Mouse (Mus musculus): ENCODE data around the gene Xrcc6. TPM values are rescaled to one million over a fixed set of nuclear protein-coding genes. Genes with fewer than 3 reads are reported as not detected.

The Xrcc6 gene
- polyA plus RNA-seq (2017; shearing (Covaris generic)): 73.3 TPM

DNA sequence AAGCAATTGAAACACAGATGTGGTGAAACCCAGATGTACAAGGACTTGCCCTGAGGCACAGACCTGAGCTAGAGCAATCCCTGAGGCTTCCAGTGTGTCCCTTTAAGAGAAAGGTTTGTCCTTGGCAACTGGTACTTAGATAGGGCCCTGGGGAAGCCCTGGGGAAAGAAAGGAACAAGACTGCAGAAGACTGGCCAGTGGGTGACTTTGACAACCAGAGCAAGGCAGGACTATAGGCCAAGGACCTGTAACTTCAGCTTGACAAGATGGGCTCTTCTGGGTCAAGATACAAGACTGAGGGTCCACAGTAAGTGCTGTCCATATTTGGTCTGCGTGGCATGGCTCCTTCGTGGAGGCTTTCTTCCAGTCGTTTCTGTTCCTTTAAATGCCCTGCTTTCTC, at the start of gene Xrcc6:
Xrcc6 (plus strand) TSS at position 190 of the 400 bp plus-strand sequence.

DNA sequence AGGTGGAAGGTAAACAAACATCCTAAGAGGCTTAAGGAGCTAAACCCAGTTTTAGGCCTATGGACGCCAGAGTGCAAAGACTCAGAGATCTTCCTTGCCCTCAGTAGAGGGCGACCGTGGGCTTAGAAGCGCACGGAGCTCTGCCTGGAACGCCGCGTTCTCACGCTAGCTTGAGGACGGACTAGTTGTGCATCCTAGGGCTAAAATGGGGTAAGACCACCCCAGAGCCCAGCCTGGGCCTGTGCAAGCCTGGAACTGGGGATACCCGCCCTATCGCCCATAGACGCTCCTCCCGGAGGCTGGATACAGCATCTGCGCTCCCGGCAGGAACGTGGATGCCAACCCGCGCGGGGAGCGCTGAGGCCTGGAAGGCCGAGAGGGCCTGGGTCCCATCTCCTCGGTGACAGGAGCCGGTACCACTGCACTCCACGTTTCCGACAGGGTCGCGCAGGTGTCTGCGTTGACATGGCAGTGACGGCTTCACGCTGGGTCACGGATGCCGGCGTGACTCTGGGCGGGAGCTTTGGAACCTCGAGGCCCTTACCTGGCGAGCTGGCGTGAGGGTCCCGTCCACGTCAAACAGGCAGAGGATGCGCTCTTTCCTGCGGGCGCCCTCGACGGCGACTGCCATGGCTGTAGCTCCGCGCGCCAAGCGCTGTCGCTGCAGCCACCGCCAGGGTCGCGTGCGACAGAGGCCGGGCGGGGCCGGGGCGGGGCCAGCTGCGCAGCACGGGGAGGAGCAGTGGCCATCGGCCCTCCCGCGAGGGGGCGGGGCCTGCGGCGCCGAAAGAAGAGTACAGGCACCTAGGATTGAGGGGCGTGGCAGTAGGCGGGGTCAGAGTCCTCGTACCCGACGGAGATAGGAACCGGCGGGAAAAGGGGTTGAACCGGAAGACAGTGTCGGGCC, 27.2 kb upstream of the Xrcc6 start, which contains the start of gene Pmm1:
Pmm1 (minus strand) TSS at position 760 of the 907 bp plus-strand sequence.

DNA sequence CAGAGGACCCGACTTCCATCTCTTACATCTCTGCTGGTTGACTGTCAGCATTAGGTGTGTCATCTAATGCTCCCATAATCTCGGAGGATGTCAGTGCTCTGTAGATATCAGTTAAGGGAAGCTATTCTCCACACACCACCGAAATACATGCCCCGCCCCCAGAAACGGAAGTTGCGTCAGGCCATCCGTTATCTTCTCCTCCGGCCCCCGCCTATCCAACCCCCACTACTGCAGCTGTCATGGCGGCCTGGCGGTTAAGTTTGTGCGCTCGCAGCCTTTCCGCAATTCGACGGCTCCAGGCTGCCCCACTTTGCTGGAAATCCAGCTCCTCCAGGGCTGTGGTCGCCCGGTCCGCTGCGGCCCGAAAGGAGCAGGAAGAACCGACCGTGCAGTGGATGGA, 7.3 kb upstream of the Xrcc6 start, which contains the start of gene 1700029P11Rik:
1700029P11Rik (plus strand) TSS at position 220 of the 400 bp plus-strand sequence.

DNA sequence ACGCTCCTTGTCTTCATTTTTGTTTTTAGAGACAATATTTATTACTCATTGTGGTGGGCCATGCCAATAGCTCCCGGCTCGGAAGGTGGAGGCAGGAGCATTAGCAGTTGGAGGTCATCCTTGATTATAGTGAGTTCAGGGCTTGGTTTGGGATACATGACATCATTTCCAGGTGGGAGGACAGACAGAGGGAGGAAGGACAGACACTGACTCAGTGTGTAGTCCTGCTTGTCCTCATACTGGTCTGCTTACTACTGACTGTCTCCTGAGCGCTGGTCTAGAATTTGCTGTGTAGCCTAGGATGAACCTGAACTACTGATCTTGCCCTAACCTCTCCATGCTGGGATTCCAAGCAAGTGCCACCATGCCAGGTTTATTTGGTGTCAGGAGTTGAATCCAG, 46.1 kb downstream of the Xrcc6 start, which contains the start of gene Desi1:
Desi1 (minus strand) TSS at position 101 of the 400 bp plus-strand sequence.

DNA sequence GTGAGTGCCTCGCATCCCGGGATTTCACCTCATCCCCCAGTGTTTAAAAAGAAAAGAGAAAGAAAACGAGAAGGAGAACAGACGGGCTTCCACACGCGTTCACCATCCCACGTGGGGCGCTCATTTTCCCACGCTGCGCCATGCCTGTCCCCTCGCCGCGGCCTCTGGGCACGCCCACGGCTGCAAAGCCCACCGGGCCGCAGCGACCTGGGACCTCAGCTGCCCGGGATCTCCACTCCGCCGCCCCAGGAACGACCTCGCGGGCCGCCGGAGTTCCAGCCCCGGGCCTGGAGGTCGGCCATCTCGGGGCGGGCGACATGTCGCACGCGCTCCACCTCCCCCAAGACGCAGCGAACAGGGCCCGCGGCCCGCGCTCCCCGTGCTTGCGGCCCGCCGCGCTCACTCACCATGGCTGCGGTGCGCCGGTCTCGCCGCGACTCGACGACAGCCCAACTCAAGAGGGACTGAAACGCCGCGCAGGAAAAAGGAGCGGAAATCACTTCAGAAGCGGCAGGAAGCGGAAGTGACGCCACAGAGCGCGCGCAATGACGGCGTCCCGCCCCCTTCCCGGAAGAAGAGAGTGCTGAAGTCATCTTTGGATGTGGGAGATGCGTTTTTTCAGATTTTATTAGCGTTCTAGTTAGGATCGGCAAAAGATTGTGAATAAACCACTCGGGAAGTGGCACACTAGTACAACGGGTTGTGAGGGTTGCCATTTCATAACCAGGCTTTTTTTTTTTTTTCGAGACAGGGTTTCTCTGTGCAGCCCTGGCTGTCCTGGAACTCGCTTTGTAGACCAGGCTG, 59.6 kb downstream of the Xrcc6 start, which contains the start of gene Snu13:
Snu13 (minus strand) TSS at position 519 of the 804 bp plus-strand sequence.

DNA sequence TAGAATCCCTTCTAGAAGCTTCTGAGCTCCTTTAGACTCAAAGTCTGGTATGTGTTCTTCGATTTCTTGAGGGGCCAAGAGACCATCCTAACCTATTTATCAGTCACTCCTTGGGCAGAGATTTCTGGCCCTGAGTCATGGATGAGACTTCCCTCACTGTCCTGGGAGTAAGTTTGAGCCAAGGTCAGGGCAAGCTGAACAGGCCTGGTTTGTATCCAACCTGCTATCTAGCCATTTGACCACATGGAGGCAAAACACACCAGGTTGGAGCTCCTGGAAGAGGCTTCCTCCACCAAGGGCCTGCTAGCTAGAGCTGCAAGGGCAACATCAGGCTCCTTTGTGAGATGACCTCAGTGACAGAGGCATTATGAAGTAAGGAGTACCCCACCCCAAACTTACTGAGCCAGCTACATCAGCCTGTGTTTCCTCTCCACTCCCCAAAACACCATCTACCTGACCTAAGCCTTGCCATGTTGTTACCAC, 71.1 kb downstream of the Xrcc6 start, which contains the start of gene 4930407I10Rik:
4930407I10Rik (plus strand) TSS at position 433 of the 483 bp plus-strand sequence.

DNA sequence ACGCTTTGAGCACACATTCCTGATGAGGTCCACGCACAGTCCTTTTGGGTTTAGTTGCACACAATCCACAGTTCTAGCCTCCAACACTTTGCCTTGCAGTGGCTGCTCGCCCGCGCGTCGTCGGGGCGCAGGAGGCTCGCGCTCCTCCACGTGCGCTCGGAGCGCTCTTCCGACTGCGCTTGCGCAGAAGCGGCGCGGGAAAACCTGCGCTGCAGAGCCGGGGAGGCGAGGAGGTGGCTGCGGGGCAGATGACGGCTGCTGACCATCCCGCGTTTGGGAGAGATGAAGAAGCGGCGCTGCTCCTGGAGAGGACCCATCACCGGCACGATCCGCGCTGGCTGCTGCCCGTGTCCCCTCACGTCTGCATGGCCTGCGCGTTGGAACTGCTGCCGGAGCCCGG, 82.3 kb downstream of the Xrcc6 start, which contains the start of gene Mei1:
Mei1 (plus strand) TSS at position 99 of the 400 bp plus-strand sequence.

Other genes starting within 250 kb of the Xrcc6 start
- gene Zc3h7b, start 242.8 kb upstream of the Xrcc6 start, polyA plus RNA-seq (2017; shearing (Covaris generic)): 6.3 TPM
- gene Rangap1, start 242.3 kb upstream of the Xrcc6 start, polyA plus RNA-seq (2017; shearing (Covaris generic)): 98.3 TPM
- gene Tef, start 185.4 kb upstream of the Xrcc6 start, polyA plus RNA-seq (2017; shearing (Covaris generic)): 13.4 TPM
- 79.1 TPM for gene Tob2, start 129.0 kb upstream of the Xrcc6 start, polyA plus RNA-seq (2017; shearing (Covaris generic))
- gene Phf5a, start 115.9 kb upstream of the Xrcc6 start, polyA plus RNA-seq (2017; shearing (Covaris generic)): 110 TPM
- gene Aco2, start 115.5 kb upstream of the Xrcc6 start, polyA plus RNA-seq (2017; shearing (Covaris generic)): 135 TPM
- gene Polr3h, start 61.6 kb upstream of the Xrcc6 start, polyA plus RNA-seq (2017; shearing (Covaris generic)): 36.9 TPM
- not detected for gene Csdc2, start 51.1 kb upstream of the Xrcc6 start, polyA plus RNA-seq (2017; shearing (Covaris generic))
- 10.6 TPM for gene Pmm1, start 26.9 kb upstream of the Xrcc6 start, polyA plus RNA-seq (2017; shearing (Covaris generic))
- not detected for gene 1700029P11Rik, start 7.3 kb upstream of the Xrcc6 start, polyA plus RNA-seq (2017; shearing (Covaris generic))
- gene Desi1, start 46.0 kb downstream of the Xrcc6 start, polyA plus RNA-seq (2017; shearing (Covaris generic)): 34.1 TPM
- gene Snu13, start 59.8 kb downstream of the Xrcc6 start, polyA plus RNA-seq (2017; shearing (Covaris generic)): 188 TPM
- gene 4930407I10Rik, start 71.3 kb downstream of the Xrcc6 start, polyA plus RNA-seq (2017; shearing (Covaris generic)): not detected
- gene Mei1, start 82.2 kb downstream of the Xrcc6 start, polyA plus RNA-seq (2017; shearing (Covaris generic)): 0.09 TPM
- 32.2 TPM for gene Ccdc134, start 140.1 kb downstream of the Xrcc6 start, polyA plus RNA-seq (2017; shearing (Covaris generic))
- 169 TPM for gene Srebf2, start 159.3 kb downstream of the Xrcc6 start, polyA plus RNA-seq (2017; shearing (Covaris generic))
- gene Shisa8, start 225.0 kb downstream of the Xrcc6 start, polyA plus RNA-seq (2017; shearing (Covaris generic)): not detected
- 2.2 TPM for gene Tnfrsf13c, start 236.5 kb downstream of the Xrcc6 start, polyA plus RNA-seq (2017; shearing (Covaris generic))